In genomic region chr9:74228272-74228671, GRCm38 (mm10) we compare ENCODE assay signal across 23 mouse cellular contexts.
DNase-seq lines count a peak whose midpoint lies in the region; ATAC-seq and TF ChIP-seq lines count a peak whose summit lies in the region.
"Had no signal": no experiment of that assay in that cellular context is flagged by ENCODE, and none has a peak within 500 bp of the region (broad histone marks: within the 10 kb centered on the region; RNA-seq: fewer than 3 reads in every experiment).

No protein-coding gene starts in this region.

- H3K4me3 ChIP-seq in hindbrain, postnatal 0 days (ENCODE audit: low read length) = no peak overlapping the region
- no peak overlapping the region for H3K4me3 ChIP-seq in hindbrain, embryonic 16.5 days (ENCODE audit: low read length)
- H3K4me3 ChIP-seq: embryonic facial prominence, embryonic 15.5 days; heart, embryonic 10.5 days; intestine, embryonic 15.5 days; kidney, embryonic 15.5 days; limb, embryonic 13.5 days; liver, embryonic 13.5 days had no signal

- no peaks in the 10 kb centered on the region for H3K9me3 ChIP-seq in hindbrain, postnatal 0 days (ENCODE audit: low read length)
- H3K9me3 ChIP-seq in hindbrain, embryonic 16.5 days (ENCODE audit: control insufficient read depth, low read length) = no peaks in the 10 kb centered on the region
- H3K9me3 ChIP-seq: embryonic facial prominence, embryonic 15.5 days; heart, embryonic 10.5 days; intestine, embryonic 15.5 days; kidney, embryonic 15.5 days; limb, embryonic 13.5 days; liver, embryonic 13.5 days had no signal

- no peaks in the 10 kb centered on the region for H3K36me3 ChIP-seq in hindbrain, postnatal 0 days (ENCODE audit: insufficient read depth, low read length)
- no peaks in the 10 kb centered on the region for H3K36me3 ChIP-seq in hindbrain, embryonic 16.5 days (ENCODE audit: control insufficient read depth, insufficient read depth, low read length)
- H3K36me3 ChIP-seq: embryonic facial prominence, embryonic 15.5 days; heart, embryonic 10.5 days; intestine, embryonic 15.5 days; kidney, embryonic 15.5 days; limb, embryonic 13.5 days; liver, embryonic 13.5 days had no signal

- H3K9ac ChIP-seq in hindbrain, postnatal 0 days (replicated peaks; ENCODE audit: low read length) = no peak overlapping the region
- H3K9ac ChIP-seq in hindbrain, embryonic 16.5 days (ENCODE audit: low read depth, low read length) = no peak overlapping the region
- H3K9ac ChIP-seq: embryonic facial prominence, embryonic 15.5 days; hindbrain, embryonic 14.5 days; intestine, embryonic 15.5 days; kidney, embryonic 15.5 days; limb, embryonic 13.5 days; liver, embryonic 13.5 days had no signal

- H3K4me2 ChIP-seq in hindbrain, postnatal 0 days (ENCODE audit: low read depth, low read length) = no peak overlapping the region
- H3K4me2 ChIP-seq in hindbrain, embryonic 16.5 days (ENCODE audit: low read length) = no peak overlapping the region
- H3K4me2 ChIP-seq: embryonic facial prominence, embryonic 15.5 days; hindbrain, embryonic 14.5 days; intestine, embryonic 15.5 days; kidney, embryonic 15.5 days; limb, embryonic 13.5 days; liver, embryonic 13.5 days; midbrain, embryonic 11.5 days had no signal

- H3K27me3 ChIP-seq in hindbrain, postnatal 0 days (ENCODE audit: insufficient read depth, low read length) = no peaks in the 10 kb centered on the region
- no peaks in the 10 kb centered on the region for H3K27me3 ChIP-seq in hindbrain, embryonic 16.5 days (replicated peaks; ENCODE audit: control insufficient read depth, insufficient read depth, low read length)
- H3K27me3 ChIP-seq: embryonic facial prominence, embryonic 15.5 days; intestine, embryonic 15.5 days; kidney, embryonic 15.5 days; limb, embryonic 13.5 days; liver, embryonic 13.5 days had no signal

- no peaks in the 10 kb centered on the region for H3K4me1 ChIP-seq in hindbrain, postnatal 0 days (ENCODE audit: insufficient read depth, low read length)
- H3K4me1 ChIP-seq in hindbrain, embryonic 16.5 days (ENCODE audit: control insufficient read depth, insufficient read depth, low read depth, low read length) = no peaks in the 10 kb centered on the region
- H3K4me1 ChIP-seq: embryonic facial prominence, embryonic 15.5 days; heart, embryonic 10.5 days; intestine, embryonic 15.5 days; kidney, embryonic 15.5 days; limb, embryonic 13.5 days; liver, embryonic 13.5 days had no signal

- WGBS in hindbrain, postnatal 0 days = 36% methylated on average over 6 of the region's 6 CpGs
- 68% methylated on average over 6 of the region's 6 CpGs for WGBS in hindbrain, embryonic 16.5 days

- peak; percentile 75 to 83 for DNase-seq in cerebellum, postnatal 14 days
- no peak for DNase-seq in cerebellum, adult 8-10 months
- peak; percentile 46 for DNase-seq in hindbrain, postnatal 0 days (ENCODE audit: low spot score)
- peak; percentile 22 to 25 for DNase-seq in right cerebral cortex, postnatal 10 days (ENCODE audit: low spot score in 2 of 2)
- DNase-seq in right cerebral cortex, adult 2 months (ENCODE audit: low spot score in 2 of 2) = no peak
- DNase-seq in kidney, postnatal 14 days = no peak
- DNase-seq: adrenal gland, postnatal 36 days; gastrocnemius, postnatal 10 days; heart, postnatal 4 days; layer of hippocampus, postnatal 36 days; liver, embryonic 13.5 days; lung, adult 2 months; lung, postnatal 14 days; right cerebral cortex, postnatal 14 days had no signal

- no peak overlapping the region for H3K27ac ChIP-seq in hindbrain, postnatal 0 days
- H3K27ac ChIP-seq in hindbrain, embryonic 16.5 days (ENCODE audit: low read depth, low read length) = no peak overlapping the region
- H3K27ac ChIP-seq: embryonic facial prominence, embryonic 15.5 days; heart, embryonic 10.5 days; hindbrain, embryonic 14.5 days; intestine, embryonic 15.5 days; kidney, embryonic 15.5 days; limb, embryonic 13.5 days; liver, embryonic 13.5 days had no signal

- TF ChIP-seq CTCF in hindbrain, postnatal 0 days (IDR thresholded peaks at IDR 0.05; ENCODE audit: low read depth) = no peak

- 0 out of 2 replicates have a peak, but pooled peaks have one; percentile 29 for ATAC-seq in hindbrain, postnatal 0 days
- ATAC-seq in hindbrain, embryonic 16.5 days = no peak
- ATAC-seq: CD4-positive, CD25-positive, alpha-beta regulatory T cell, adult 4 months; intestine, embryonic 15.5 days had no signal

Comparison
In these comparisons a context has a peak if more than half of its experiments do, and no peak if none do; other contexts are left out.
1. DNase-seq: peak in cerebellum, postnatal 14 days (2 of 2), hindbrain, postnatal 0 days (single experiment) and right cerebral cortex, postnatal 10 days (2 of 2); none in cerebellum, adult 8-10 months (single experiment), right cerebral cortex, adult 2 months (0 of 2) and kidney, postnatal 14 days (single experiment).